Mouse (Mus musculus) subcutaneous adipose tissue, adult 2 months (tissue): ENCODE results near the gene Esp16. TPM values are rescaled to one million over a fixed set of nuclear protein-coding genes. Genes with fewer than 3 reads are reported as not detected.

Experiments used
- polyA plus RNA-seq: library from polyadenylated mRNA; depleted of rRNA; stranded (reverse); fragments of >200 nt; gene quantifications from 2 replicates; pipeline ENCODE4 v1.2.3, GENCODE M21; 2012; ENCODE audit warnings: low replicate concordance; rRNA removed

The Esp16 gene
- not detected in 2 replicates for polyA plus RNA-seq

GRCm38 (mm10) chr17:39535842-39536241 is at the start of gene Esp16:
Gene Esp16 (plus strand): TSS chr17:39536142.

Other genes with a start within 250 kb of the Esp16 start
- gene Esp18, start 129.8 kb upstream of the Esp16 start, polyA plus RNA-seq: not detected in 2 replicates
- gene Esp15, start 104.8 kb downstream of the Esp16 start, polyA plus RNA-seq: not detected in 2 replicates